Mouse (Mus musculus) adrenal gland, postnatal 14 days (tissue): ENCODE data around the gene Rsl1. TPM values are rescaled to one million over a fixed set of nuclear protein-coding genes. Genes with fewer than 3 reads are reported as not detected.
"Not testable (repeated sequence)": the region's sequence is repeated elsewhere in the genome, so short reads cannot be mapped to it uniquely, and the experiment has no call there.

ENCODE experiments used
- DNase-seq: peaks from one replicate; pipeline ENCODE4 v3.0.0; 2021; ENCODE audit warnings: mixed read lengths
- long read RNA-seq, 2 experiments: library from polyadenylated mRNA; stranded (forward); transcript quantifications; one replicate each; pipeline ENCODE4 v2.0.0; 2021
- total RNA-seq: library from RNA; stranded (reverse); gene quantifications from 2 replicates; pipeline ENCODE4 v1.2.3, GENCODE M21; 2021

Gene Rsl1
- 6.1 and 6.2 TPM in 2 replicates for total RNA-seq
- long read RNA-seq, experiment 1, partial matches to known transcripts: 0 of 2 reads
- long read RNA-seq, experiment 1, other reads (novel, unspliced or antisense): 1 of 2 reads
- long read RNA-seq, experiment 2, partial matches to known transcripts: 0 of 1 reads
- long read RNA-seq, experiment 2, other reads (novel, unspliced or antisense): 0 of 1 reads

- peak; percentile 79 for DNase-seq
Measured at GRCm38 (mm10) chr13:67172991-67173722, at the start of gene Rsl1. Rsl1 (plus strand) TSS chr13:67173182.

DNA sequence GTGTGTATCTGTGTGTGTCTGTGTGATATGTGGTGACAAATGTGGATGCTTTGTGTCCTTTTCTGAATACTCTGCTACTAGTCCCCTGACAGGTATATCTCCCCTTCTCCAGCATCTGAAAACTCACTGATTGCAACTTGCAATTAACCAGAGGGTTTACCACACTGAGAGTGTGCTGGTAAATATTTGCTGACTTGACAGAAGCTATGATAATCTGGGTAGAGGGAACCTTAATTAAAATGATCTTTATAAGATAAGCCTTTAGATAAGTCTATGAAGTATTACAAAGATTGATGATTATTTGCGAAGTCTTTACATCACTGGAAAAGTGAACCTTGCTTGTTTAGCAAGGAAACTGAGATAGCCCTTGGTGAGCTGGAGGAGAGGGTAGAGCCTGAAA is 48.5 kb upstream of the Rsl1 start:
- DNase-seq: no peak

- not testable (repeated sequence) for DNase-seq
Measured at GRCm38 (mm10) chr13:67127507-67127906, 45.5 kb upstream of the Rsl1 start.

DNA sequence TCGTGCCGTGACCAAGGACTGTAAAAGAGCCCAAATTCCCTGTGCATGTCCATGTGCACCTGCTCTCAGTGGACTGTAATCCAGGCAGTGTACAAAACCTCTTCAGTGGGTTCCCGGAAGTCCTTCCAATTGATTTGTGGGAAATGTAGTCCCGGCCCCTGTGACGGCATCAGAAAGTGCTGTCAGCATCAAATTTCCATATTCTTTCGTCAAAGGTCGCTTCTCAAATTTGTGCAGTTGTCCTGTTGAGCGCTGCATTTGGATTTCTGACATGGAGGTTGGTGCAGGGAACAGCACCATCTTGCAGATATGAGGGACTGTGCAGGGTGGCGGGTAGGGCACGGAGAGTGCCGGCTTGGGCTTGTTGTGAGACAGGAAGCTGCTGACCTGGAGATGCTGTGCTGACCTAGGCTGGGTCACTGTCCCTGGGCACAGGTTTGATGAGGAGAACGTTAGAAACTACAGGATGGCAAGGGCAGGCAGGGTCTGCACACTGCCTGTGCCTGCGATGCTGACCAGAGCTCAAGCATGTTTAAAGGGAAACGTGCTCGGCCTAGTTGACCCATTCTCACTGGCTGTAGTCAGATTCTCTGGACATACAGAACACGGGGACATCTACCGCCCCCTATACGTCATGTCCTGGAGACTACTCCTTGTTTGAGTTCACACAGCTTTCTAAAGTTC is 44.8 kb upstream of the Rsl1 start:
- peak; percentile 89 for DNase-seq

GRCm38 (mm10) chr13:67166122-67166521 is 6.9 kb upstream of the Rsl1 start:
- DNase-seq: not testable (repeated sequence)

DNA sequence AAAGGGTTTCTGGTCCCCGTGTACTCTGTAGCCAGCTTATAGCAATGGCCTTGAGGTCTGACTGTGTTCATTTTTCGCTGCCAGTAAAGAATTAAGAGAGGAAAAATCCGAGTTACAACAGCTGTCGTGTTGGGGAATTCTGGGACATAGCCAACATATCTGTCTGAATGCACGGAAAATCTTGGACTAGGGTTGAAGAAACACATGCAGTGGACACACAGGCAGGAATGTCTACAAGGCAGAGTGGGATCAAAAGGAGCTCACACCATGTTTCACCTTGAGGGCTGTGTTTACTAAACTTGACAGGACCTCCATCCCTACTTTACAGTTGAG is 707 bp downstream of the Rsl1 start:
- no peak for DNase-seq

GRCm38 (mm10) chr13:67194340-67194894 is 21.4 kb downstream of the Rsl1 start, which contains the start of gene Zfp455:
Zfp455 (plus strand) TSS chr13:67194506.
- peak; percentile 59 for DNase-seq

DNA sequence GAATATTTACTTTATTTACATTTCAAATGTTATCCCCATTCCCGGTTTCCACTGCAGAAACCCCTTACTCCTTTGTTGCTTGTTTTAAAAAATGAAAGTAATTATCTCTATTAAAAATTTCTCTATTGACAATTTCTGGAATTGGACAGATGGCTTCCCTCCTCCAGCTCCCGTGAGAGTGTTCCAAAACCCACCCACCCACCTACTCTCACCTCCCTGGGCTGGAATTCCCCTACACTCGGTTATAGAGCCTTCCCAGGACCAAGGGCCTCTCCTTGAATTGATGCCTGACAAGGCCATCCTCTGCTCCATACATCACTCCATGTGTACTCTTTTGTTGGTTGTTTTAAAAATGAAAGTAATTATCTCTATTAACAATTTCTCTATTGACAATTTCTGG is 28.7 kb downstream of the Rsl1 start:
- DNase-seq: no peak

- no peak for DNase-seq
Measured at GRCm38 (mm10) chr13:67214015-67214607, 41.1 kb downstream of the Rsl1 start.

Other genes with a start within 250 kb of the Rsl1 start
- gene Zfp712, start 112.0 kb upstream of the Rsl1 start, total RNA-seq: 1.3 and 1.7 TPM in 2 replicates
- gene Zfp708, start 75.2 kb upstream of the Rsl1 start, total RNA-seq: 1.1 TPM in 2 replicates
- 3.4 and 4.2 TPM in 2 replicates for gene Gm28557, start 64.6 kb upstream of the Rsl1 start, total RNA-seq
- gene Rslcan18, start 56.9 kb upstream of the Rsl1 start, total RNA-seq: 0.90 and 1.0 TPM in 2 replicates
- 4.6 and 5.5 TPM in 2 replicates for gene Zfp759, start 51.5 kb upstream of the Rsl1 start, total RNA-seq
- 1.7 and 2.0 TPM in 2 replicates for gene Zfp455, start 21.3 kb downstream of the Rsl1 start, total RNA-seq
- 3.7 and 3.8 TPM in 2 replicates for gene Zfp458, start 105.3 kb downstream of the Rsl1 start, total RNA-seq
- gene Zfp457, start 133.3 kb downstream of the Rsl1 start, total RNA-seq: 3.7 and 3.8 TPM in 2 replicates
- gene Zfp595, start 159.4 kb downstream of the Rsl1 start, total RNA-seq: 4.4 and 5.3 TPM in 2 replicates
- 1.1 and 3.3 TPM in 2 replicates for gene Gm28044, start 187.4 kb downstream of the Rsl1 start, total RNA-seq
- gene Zfp953, start 187.4 kb downstream of the Rsl1 start, total RNA-seq: 2.7 and 4.0 TPM in 2 replicates
- 1.2 TPM in 1 of 2 replicates, not detected in the other for gene Gm28041, start 202.6 kb downstream of the Rsl1 start, total RNA-seq
- 1.4 and 3.5 TPM in 2 replicates for gene Zfp456, start 202.6 kb downstream of the Rsl1 start, total RNA-seq
- 3.5 and 5.0 TPM in 2 replicates for gene Zfp429, start 226.6 kb downstream of the Rsl1 start, total RNA-seq
- gene Zfp459, start 248.2 kb downstream of the Rsl1 start, total RNA-seq: 0.71 TPM in 1 of 2 replicates, not detected in the other